Mouse (Mus musculus) embryonic facial prominence, embryonic 12.5 days (tissue): Measurements from ENCODE around the gene Rhoq. TPM values are rescaled to one million over a fixed set of nuclear protein-coding genes. Genes with fewer than 3 reads are reported as not detected.
A peak's percentile ranks its signal among the peaks of the same experiment; 100 is the strongest.

ENCODE experiments used
- ATAC-seq: fragments of 200-750 bp; cut with Nextera tagmentation; 2 replicates; pipeline ENCODE4 v1.8.0; 2017; ENCODE audit not compliant: insufficient number of reproducible peaks, insufficient read depth, low FRiP score, low TSS enrichment
- H3K27ac ChIP-seq: fragments of 300-500 bp; sonication (generic); 2 replicates; pipeline ENCODE4 v1.5.1; 2016; ENCODE audit warnings: mild to moderate bottlenecking
- H3K27me3 ChIP-seq: fragments of 300-500 bp; sonication (generic); 2 replicates; pipeline ENCODE4 v1.6.1; 2016; ENCODE audit warnings: mild to moderate bottlenecking, moderate library complexity
- H3K36me3 ChIP-seq: fragments of 300-500 bp; sonication (generic); 2 replicates; pipeline ENCODE4 v1.6.1; 2016; ENCODE audit warnings: mild to moderate bottlenecking
- H3K4me1 ChIP-seq: fragments of 300-500 bp; sonication (generic); 2 replicates; pipeline ENCODE4 v1.6.1; 2016
- H3K4me2 ChIP-seq: fragments of 300-500 bp; sonication (generic); replicated peaks from 2 replicates; pipeline ENCODE4 v1.6.1; 2016; ENCODE audit warnings: mild to moderate bottlenecking, moderate library complexity
- H3K4me3 ChIP-seq: fragments of 300-500 bp; sonication (generic); 2 replicates; pipeline ENCODE4 v1.5.1; 2016; ENCODE audit warnings: mild to moderate bottlenecking
- H3K9ac ChIP-seq: fragments of 300-500 bp; sonication (generic); 2 replicates; pipeline ENCODE4 v1.6.1; 2016; ENCODE audit warnings: mild to moderate bottlenecking, moderate library complexity
- H3K9me3 ChIP-seq: fragments of 300-500 bp; sonication (generic); 2 replicates; pipeline ENCODE4 v1.6.1; 2016; ENCODE audit warnings: mild to moderate bottlenecking, moderate library complexity
- WGBS: fragments of 180-500 bp; shearing (Covaris S2); methylation state at CpG from one replicate; pipeline ENCODE4 v1.1.7; 2016; 5-methylcytosine and 5-hydroxymethylcytosine counted together
- polyA plus RNA-seq: library from polyadenylated mRNA; unstranded; fragments of >200 nt; fragmentation: Nextera tagmentation; extraction: Ambion mirVana; gene quantifications from 2 replicates; pipeline ENCODE4 v1.2.1, GENCODE M21; 2016

Gene Rhoq
- polyA plus RNA-seq: 26.6 and 30.0 TPM in 2 replicates

GRCm38 (mm10) chr17:86962894-86963585 lies at the start of gene Rhoq:
TSS of gene Rhoq (plus strand) at chr17:86963082.
- peak; percentile 89 for ATAC-seq
- Histone ChIP-seq H3K9me3 (no peaks in the 10 kb centered on the region), H3K27ac (peak within 1 kb of the TSS; percentile 95), H3K4me3 (peak within 1 kb of the TSS; percentile 84), H3K36me3 (no peaks in the 10 kb centered on the region), H3K4me2 (peak within 1 kb of the TSS; percentile 88), H3K27me3 (no peaks in the 10 kb centered on the region), H3K4me1 (peaks cover 44% of the 10 kb centered on the region), H3K9ac (peak within 1 kb of the TSS; percentile 90)
- WGBS: under 1% methylated on average over 63 of the region's 86 CpGs

GRCm38 (mm10) chr17:86915540-86915939 lies 47.3 kb upstream of the Rhoq start:
- 73% methylated on average over 4 of the region's 4 CpGs for WGBS
- Histone ChIP-seq H3K9me3 (no peaks in the 10 kb centered on the region), H3K27me3 (no peaks in the 10 kb centered on the region), H3K9ac (no peak overlapping the region), H3K4me1 (no peaks in the 10 kb centered on the region), H3K4me2 (no peak overlapping the region), H3K27ac (no peak overlapping the region), H3K4me3 (no peak overlapping the region), H3K36me3 (no peaks in the 10 kb centered on the region)
- no peak for ATAC-seq

GRCm38 (mm10) chr17:86917048-86917447 lies 45.8 kb upstream of the Rhoq start, which contains the start of gene Tmem247:
TSS of gene Tmem247 (plus strand) at chr17:86917348.
- Histone ChIP-seq H3K4me2 (no peak within 1 kb of the TSS), H3K4me3 (no peak within 1 kb of the TSS), H3K9me3 (no peaks in the 10 kb centered on the region), H3K36me3 (no peaks in the 10 kb centered on the region), H3K9ac (no peak within 1 kb of the TSS), H3K27ac (no peak within 1 kb of the TSS), H3K4me1 (no peaks in the 10 kb centered on the region), H3K27me3 (no peaks in the 10 kb centered on the region)
- ATAC-seq: no peak
- WGBS: 89% methylated on average over 10 of the region's 10 CpGs

GRCm38 (mm10) chr17:86918786-86919185 lies 44.1 kb upstream of the Rhoq start:
- H3K9ac ChIP-seq: no peak overlapping the region
- ATAC-seq: no peak
- no peak overlapping the region for H3K4me3 ChIP-seq
- 75% methylated on average over 6 of the region's 6 CpGs for WGBS
- H3K36me3 ChIP-seq: no peaks in the 10 kb centered on the region
- peaks cover 10% of the 10 kb centered on the region; the same call in 1 of the 2 replicates for H3K4me1 ChIP-seq
- no peaks in the 10 kb centered on the region; the same call in 1 of the 2 replicates for H3K27me3 ChIP-seq
- H3K4me2 ChIP-seq: no peak overlapping the region
- no peak overlapping the region for H3K27ac ChIP-seq
- no peaks in the 10 kb centered on the region for H3K9me3 ChIP-seq

- Histone ChIP-seq H3K4me2 (no peak overlapping the region), H3K27me3 (no peaks in the 10 kb centered on the region; the same call in 1 of the 2 replicates), H3K36me3 (no peaks in the 10 kb centered on the region), H3K27ac (no peak overlapping the region), H3K9ac (no peak overlapping the region), H3K9me3 (no peaks in the 10 kb centered on the region), H3K4me1 (peaks cover 11% of the 10 kb centered on the region), H3K4me3 (no peak overlapping the region)
- WGBS: 88% methylated on average over 11 of the region's 11 CpGs
- no peak for ATAC-seq
Measured at GRCm38 (mm10) chr17:86919729-86920128, 43.2 kb upstream of the Rhoq start.

GRCm38 (mm10) chr17:86924679-86925078 lies 38.2 kb upstream of the Rhoq start:
- ATAC-seq: no peak
- WGBS: 79% methylated on average over 3 of the region's 3 CpGs
- Histone ChIP-seq H3K36me3 (no peaks in the 10 kb centered on the region), H3K9me3 (peaks cover 5% of the 10 kb centered on the region; the same call in 1 of the 2 replicates), H3K27me3 (no peaks in the 10 kb centered on the region; the same call in 1 of the 2 replicates), H3K4me2 (no peak overlapping the region), H3K27ac (no peak overlapping the region), H3K4me3 (no peak overlapping the region), H3K4me1 (peaks cover 17% of the 10 kb centered on the region), H3K9ac (no peak overlapping the region)

- WGBS: 93% methylated on average over 3 of the region's 3 CpGs
- H3K4me1 ChIP-seq: peaks cover 17% of the 10 kb centered on the region
- no peak overlapping the region for H3K9ac ChIP-seq
- no peaks in the 10 kb centered on the region; the same call in 1 of the 2 replicates for H3K27me3 ChIP-seq
- H3K36me3 ChIP-seq: no peaks in the 10 kb centered on the region
- no peak overlapping the region for H3K4me3 ChIP-seq
- H3K4me2 ChIP-seq: no peak overlapping the region
- no peak overlapping the region for H3K27ac ChIP-seq
- no peak for ATAC-seq
- peaks cover 5% of the 10 kb centered on the region; the same call in 1 of the 2 replicates for H3K9me3 ChIP-seq
Measured at GRCm38 (mm10) chr17:86926836-86927235, 36.0 kb upstream of the Rhoq start.

- Histone ChIP-seq H3K9me3 (peaks cover 5% of the 10 kb centered on the region; the same call in 1 of the 2 replicates), H3K36me3 (no peaks in the 10 kb centered on the region), H3K4me1 (peaks cover 9% of the 10 kb centered on the region; the same call in 1 of the 2 replicates), H3K27me3 (no peaks in the 10 kb centered on the region), H3K9ac (no peak overlapping the region), H3K4me3 (no peak overlapping the region), H3K27ac (no peak overlapping the region), H3K4me2 (no peak overlapping the region)
- no peak for ATAC-seq
- 85% methylated on average over 6 of the region's 6 CpGs for WGBS
Measured at GRCm38 (mm10) chr17:86929355-86929754, 33.5 kb upstream of the Rhoq start.

GRCm38 (mm10) chr17:86929981-86930380 lies 32.9 kb upstream of the Rhoq start:
- Histone ChIP-seq H3K9ac (no peak overlapping the region), H3K4me3 (no peak overlapping the region), H3K4me1 (peaks cover 6% of the 10 kb centered on the region; the same call in 1 of the 2 replicates), H3K27me3 (no peaks in the 10 kb centered on the region), H3K36me3 (no peaks in the 10 kb centered on the region), H3K9me3 (peaks cover 5% of the 10 kb centered on the region; the same call in 1 of the 2 replicates), H3K27ac (no peak overlapping the region), H3K4me2 (no peak overlapping the region)
- no peak for ATAC-seq

- no peak overlapping the region for H3K4me2 ChIP-seq
- no peaks in the 10 kb centered on the region for H3K27me3 ChIP-seq
- no peak overlapping the region for H3K27ac ChIP-seq
- H3K9ac ChIP-seq: no peak overlapping the region
- no peak for ATAC-seq
- H3K36me3 ChIP-seq: no peaks in the 10 kb centered on the region
- 42% methylated on average over 5 of the region's 5 CpGs for WGBS
- H3K4me1 ChIP-seq: peaks cover 10% of the 10 kb centered on the region
- H3K9me3 ChIP-seq: no peaks in the 10 kb centered on the region
- H3K4me3 ChIP-seq: no peak overlapping the region
Measured at GRCm38 (mm10) chr17:86932896-86933295, 30.0 kb upstream of the Rhoq start.

- no peak for ATAC-seq
- H3K4me2 ChIP-seq: peak overlapping the region; percentile 64
- peak overlapping the region; percentile 25; the same call in 1 of the 2 replicates for H3K9ac ChIP-seq
- H3K4me1 ChIP-seq: peaks cover 10% of the 10 kb centered on the region
- no peak overlapping the region for H3K27ac ChIP-seq
- 65% methylated on average over 2 of the region's 2 CpGs for WGBS
- H3K9me3 ChIP-seq: no peaks in the 10 kb centered on the region
- no peak overlapping the region for H3K4me3 ChIP-seq
- H3K36me3 ChIP-seq: no peaks in the 10 kb centered on the region
- no peaks in the 10 kb centered on the region for H3K27me3 ChIP-seq
Measured at GRCm38 (mm10) chr17:86937064-86937463, 25.8 kb upstream of the Rhoq start.

- Histone ChIP-seq H3K27ac (no peak overlapping the region), H3K27me3 (no peaks in the 10 kb centered on the region), H3K4me3 (peak overlapping the region; percentile 40), H3K4me2 (peak overlapping the region; percentile 64), H3K4me1 (peaks cover 7% of the 10 kb centered on the region; the same call in 1 of the 2 replicates), H3K36me3 (no peaks in the 10 kb centered on the region), H3K9me3 (no peaks in the 10 kb centered on the region), H3K9ac (peak overlapping the region; percentile 25)
- WGBS: 2% methylated on average over 20 of the region's 20 CpGs
- peak; percentile 67 for ATAC-seq
Measured at GRCm38 (mm10) chr17:86937497-86938155, 25.3 kb upstream of the Rhoq start.
